Mouse (Mus musculus) heart, adult 8-10 months (tissue): ENCODE results near the gene Palm. TPM values are rescaled to one million over a fixed set of nuclear protein-coding genes. Genes with fewer than 3 reads are reported as not detected.

Experiments used
- DNase-seq: peaks from one replicate; pipeline ENCODE4 v3.0.0; 2022; ENCODE audit warnings: low spot score
- total RNA-seq, 4 experiments: library from RNA; stranded (reverse); gene quantifications; 2 replicates each; pipeline ENCODE4 v1.2.4; 2022

Palm gene
- total RNA-seq, 4 experiments from 2014 or later = 37.8 to 53.8 (median 51.7) TPM

DNA sequence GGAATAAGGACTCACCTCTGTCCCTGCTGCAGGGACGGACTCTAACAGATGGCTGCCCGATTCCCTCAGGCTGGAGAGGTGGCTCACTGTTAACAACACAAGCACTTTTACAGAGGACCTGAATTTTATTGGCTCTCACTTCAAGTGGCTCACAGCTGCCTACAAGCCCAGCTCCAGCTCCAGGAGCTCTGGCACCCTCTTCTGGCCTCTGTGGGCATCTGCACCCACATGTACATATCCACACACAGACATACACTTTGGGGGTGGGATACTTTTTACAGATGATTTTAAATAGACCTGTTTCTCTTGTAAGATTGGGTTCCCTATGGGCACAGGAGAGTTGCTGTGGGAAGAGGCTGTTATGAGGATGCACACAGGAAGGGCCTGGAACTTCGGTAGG, 21.1 kb upstream of the Palm start:
- no peak for DNase-seq

DNA sequence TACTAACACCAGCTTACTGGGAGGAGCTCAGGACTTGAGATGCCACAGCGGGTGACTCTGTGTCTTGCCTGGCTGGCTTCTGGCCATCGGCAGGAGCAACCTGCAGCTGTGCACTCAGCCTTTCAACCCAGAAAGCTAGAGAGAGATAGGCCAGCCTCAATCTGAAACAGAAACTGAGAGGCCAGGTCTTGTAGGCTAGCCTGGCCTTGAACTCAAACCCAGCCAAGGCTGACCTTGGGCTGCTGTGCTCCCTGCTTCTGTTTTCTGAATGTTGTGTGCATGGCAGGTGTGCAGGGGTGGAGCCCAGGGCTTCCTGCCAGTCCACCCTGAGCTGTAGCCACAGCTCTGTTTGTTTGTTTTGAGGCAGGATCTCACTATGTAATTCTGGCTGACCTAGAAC, 20.2 kb upstream of the Palm start:
- no peak for DNase-seq

DNA sequence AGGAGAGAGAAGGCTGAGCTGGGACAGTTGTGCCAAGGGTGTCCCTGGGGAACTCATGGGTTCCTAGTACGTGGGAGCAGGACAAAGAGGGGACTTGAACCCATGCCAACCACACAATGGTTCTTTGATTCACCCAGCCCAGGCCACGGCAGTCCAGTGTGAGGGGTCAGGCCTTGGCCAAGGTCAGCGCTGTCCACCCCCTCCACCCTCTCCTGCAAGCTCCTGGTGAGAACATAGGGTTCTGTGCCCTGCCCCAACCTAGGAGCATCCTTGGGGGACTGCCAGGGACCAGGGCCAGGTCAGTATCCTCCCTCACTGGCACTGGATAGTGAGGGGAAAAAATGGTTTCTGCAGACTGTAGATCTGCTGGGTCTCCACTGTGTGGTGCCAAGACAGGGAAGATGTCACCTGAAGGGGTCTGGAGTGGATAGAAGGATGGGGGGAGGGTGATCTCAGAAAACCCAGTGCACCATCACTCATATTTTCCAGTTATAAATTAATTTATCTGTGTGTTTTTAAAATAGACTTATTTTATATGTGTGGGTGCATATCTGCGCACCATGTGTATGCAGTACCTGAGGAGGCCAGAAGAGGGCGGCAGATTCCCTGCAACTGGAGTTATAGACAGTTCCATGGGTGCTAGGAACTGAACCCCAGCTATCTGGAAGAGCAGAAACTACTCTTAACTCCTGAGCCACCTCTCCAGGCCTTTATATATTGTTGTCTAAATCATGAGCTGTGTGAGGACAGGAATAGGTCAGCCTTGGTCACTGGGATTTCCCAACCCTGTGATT, 18.7 kb upstream of the Palm start:
- no peak for DNase-seq

DNA sequence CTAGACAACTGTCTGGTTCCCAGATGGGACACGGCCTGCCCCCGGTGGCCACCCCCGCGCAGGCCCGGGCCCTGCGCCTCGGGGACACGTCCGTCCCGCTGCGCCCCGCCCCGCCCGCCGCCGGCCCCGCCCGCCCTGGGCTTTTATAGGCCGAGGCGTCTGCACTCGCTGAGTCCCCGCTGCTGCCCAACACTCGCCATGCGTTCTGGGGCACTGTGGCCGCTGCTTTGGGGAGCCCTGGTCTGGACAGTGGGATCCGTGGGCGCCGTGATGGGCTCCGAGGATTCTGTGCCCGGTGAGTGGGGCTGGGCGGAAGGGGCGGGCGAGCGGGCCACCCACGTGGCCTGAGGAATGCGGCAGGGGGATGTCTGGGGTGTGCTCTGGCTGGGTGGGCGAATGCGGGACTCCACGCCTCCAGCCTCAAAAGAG, 16.3 kb upstream of the Palm start, which contains the start of gene Fstl3:
TSS of gene Fstl3 (plus strand) at position 170 of the 429 bp plus-strand sequence.
- DNase-seq = no peak

DNA sequence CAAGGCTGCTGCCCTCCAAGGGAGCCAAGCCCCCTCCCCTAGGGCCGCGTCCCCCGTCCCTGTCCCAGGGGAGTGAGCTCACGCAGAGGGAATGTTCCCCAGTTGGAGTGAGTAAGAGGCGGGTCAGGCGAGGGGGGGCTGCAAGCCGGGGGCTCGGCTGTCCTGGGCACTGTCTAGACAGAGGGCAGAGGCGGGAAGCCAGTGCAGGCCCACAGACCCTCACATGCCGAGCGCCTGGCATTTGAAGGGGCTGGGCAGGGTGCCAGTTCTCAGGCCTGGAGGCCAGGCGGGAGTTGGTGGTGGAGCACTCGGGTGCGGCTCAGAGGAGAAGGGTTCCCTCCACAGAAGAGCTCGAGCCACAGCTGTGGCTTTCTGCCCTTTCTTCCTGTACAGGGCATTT, 15.4 kb upstream of the Palm start:
- peak; percentile 31 for DNase-seq

DNA sequence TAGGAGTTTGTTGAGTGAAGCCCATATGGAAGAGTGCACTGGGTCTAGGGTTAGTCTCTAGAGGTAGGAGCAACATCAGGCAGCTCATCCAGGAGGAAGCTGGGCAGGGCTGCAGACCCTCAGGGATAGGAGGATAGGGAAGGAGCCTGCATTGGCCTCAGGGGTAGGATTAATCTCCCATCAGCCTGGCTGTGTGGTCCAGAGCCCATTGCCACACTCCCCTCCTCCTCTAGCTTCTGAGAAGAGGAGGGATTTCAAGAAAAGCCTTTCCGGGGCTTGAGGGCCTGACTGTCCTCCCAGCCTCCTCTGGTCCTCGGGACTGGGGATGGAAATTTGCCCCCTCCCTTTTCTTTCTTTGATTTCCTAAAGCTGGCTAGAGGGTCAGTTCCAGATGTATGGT, 14.2 kb upstream of the Palm start:
- DNase-seq = no peak

DNA sequence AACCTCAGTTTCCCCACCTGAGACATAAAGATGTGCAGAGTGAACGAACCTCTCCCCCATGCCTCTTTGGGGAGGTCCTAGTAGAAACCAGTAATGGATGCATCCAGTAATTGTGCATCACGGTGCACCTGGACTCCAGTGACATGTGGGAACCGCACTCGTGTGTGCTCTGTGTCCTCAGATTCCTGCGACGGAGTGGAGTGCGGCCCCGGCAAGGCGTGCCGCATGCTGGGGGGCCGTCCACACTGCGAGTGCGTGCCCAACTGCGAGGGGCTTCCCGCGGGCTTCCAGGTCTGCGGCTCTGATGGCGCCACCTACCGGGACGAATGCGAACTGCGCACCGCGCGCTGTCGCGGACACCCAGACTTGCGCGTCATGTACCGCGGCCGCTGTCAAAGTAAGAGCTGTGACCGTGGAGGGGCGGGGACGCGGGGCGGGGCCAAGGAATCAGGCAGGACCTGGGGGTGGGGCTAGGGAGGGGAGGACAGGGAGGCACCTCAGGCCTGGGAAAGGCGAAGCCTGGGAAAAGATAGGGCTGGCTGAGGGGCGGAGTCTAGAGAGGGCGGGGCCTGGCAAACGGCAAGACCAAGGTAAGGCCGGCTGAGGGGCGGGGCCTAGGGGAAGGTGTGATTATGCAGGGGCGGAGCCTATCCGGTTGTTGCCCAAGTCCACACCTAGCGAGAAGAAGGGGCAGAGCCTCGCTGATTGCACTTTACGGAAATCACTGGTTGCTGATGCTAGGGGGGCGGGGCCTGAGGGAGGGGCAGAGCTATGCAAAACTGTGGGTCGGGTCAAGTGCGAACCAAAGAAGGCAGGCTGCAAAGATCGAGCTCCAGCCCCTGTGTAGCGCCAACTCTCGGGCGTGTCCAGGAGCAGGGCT, 13.3 kb upstream of the Palm start:
- peak; percentile 88 for DNase-seq

DNA sequence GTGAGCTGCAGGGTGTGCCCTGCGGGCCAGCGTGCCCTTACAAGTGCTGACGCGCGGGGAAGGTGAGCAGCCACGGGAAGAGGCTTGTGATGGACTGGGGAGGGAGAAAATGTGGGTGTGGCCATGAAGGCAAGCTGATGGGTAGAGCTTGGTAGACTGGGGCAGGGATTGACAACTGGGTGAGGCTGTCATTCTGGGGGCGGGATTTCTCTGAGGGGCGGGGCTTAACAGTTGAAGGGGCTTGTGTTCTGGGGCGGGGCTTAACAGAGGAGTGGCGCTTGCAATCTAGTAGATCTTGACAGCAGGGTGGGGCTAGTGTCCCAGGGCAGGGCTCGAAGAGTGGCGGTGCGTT, 12.7 kb upstream of the Palm start:
- DNase-seq = no peak

DNA sequence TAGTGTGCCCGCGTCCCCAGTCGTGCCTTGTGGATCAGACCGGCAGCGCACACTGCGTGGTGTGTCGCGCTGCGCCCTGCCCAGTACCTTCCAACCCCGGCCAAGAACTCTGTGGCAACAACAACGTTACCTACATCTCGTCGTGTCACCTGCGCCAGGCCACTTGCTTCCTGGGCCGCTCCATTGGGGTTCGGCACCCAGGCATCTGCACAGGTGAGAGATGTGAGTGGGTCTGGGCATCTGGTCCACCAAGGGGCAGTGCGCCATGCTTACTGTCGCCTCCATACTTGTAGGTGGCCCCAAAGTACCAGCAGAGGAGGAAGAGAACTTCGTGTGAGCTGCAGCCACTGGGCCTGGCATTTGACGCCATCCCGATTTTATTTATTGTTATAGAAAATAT, 12.2 kb upstream of the Palm start:
- DNase-seq = no peak

DNA sequence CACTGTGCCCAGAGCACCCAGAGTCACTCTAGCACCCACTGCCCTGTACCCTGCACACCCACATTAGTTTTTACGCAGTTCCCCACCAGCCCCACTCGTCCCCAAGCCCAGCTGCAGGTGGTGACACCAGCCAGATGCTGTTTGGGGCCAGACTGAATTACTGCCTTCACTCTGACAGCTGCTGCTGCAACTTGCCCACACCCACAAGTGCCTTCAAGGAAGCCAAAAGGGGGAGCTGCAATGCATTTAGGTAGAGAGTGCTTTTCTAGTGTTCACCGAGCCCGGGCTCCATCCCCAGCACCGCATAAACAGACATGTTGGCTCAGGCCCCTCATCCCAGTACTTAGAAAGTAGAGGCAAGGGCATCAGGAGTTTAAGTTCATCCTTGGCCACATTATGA, 11.4 kb upstream of the Palm start:
- DNase-seq = no peak

DNA sequence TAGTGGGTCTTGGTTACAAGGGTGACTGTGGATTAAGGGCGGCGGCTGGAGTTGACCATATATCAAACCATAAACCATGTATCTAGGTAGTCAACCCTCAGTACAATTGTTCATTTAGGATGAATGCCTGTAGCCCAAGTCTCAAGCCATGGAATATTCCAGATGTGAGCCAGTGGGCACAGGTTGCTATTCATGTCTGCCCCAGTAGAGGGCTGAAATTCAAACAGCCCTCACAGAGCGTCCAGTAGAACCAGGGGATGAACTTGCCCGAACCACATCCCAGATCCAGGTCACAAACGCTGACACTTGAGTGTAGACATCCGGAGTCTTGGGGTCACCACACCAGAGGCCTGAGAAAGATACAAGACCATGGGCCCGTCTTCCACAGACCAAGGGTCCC, 10.3 kb upstream of the Palm start:
- DNase-seq = no peak

DNA sequence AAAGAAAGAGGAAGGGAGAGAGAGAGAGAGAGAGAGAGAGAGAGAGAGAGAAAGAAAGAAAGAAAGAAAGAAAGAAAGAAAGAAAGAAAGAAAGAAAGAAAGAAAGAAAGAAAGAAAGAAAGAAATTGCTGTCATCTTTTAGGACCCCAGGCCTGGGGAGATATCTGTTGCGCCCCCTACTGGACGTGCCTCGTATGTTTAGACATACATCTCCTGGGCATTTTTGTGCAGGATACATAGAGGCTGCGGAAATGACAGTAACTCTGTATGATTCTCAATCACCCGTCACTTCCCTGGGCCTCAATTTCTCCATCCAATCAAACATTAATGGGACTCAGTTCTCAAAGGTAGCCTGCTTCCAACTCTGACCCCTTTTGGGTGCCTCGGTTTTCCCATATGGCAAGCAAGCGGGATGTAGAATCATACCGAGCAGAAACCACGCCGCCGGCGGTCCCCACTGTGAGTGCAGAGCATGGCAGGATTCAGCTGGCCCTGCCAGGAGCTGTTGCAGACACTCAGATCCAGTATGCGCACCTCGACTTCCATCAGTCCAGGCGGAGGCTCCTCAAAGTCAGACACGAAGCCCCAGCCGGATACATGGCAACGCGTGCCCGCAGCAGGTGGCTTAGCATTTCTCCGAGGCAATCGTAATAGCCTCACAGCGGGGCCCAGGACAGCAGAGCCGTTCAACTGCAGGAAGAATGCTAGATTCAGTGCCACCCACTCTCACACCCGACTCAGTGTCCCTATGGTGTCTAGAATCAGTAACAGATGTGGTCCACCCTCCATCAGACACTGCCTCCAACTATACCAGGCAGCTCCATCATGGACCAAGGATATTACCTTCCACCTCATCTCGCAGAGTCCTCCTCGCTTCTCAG, 9.2 kb upstream of the Palm start:
- no peak for DNase-seq

DNA sequence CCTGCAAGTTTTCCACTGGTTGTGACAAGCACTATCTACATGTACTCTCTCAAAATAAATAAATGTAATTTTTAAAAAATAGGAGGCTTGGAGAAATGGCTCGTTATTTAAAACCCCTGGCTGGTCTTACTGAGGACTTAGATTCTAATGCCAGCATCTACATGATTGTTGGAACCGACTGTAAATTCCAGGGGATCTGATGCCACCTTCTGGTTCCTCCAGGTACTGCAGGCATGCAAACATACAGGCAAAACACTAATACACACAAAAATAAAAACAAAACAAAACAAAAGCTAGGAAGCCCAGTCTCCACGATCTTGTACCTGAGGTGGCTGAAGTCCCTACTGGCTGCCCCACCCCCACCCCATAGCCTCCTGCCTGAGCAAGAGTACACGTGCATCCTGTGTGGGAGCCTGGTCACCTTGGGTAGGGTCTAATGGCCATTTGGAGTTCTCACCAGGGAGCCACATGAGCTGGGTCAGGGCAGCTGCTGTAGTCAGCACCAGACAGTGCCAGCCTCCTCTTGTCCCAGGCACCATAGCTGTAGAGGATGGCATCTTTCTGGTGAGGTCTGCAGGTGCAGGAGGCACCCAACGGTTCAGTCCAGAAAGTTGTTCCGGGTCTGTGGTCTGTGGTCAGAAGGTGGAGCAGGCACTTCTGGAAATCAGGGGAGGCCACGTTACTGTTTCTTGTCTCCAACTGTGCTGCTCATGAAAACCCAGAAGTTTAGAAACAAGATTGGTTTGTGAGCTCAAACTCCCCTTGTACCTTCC, 4.8 kb upstream of the Palm start:
- DNase-seq = peak; percentile 81

DNA sequence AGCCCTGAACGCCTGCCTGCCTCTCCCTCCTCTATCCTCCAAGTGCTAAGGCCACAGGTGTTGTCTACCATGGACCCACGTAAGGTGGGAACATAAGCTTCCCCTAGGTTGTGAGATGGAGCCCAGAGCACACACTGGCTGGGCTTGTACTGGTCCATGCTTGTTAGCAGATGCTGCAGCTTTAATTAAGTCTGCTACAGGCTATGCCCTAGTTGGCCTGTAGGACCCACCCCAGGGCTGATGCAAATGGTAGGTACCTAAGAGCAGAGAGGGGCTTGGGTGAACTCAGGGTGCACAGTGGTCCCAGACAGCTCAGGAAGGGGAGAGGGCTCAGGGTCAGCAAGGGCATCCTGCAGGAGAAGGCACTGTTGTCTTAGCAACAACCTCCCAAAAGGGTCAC, 3.8 kb upstream of the Palm start:
- no peak for DNase-seq

DNA sequence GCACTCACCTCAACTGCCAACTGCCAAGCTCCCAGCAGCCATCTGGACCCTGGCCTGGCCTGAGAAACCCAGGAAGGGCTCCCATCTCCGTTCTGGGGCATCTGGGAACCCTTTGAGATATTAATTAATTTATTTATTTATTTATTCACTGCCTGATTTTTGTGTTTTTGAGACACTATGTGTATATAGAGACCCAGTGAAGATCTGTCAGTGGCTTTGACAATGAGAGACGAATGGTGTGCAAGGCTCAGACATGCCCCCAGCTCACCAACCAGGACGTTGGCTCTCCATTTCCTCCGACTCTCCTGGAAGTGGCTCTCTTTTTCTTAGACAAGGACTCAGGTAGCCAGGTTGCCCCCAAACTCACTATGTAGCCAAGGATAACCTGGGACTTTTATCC, 2.5 kb upstream of the Palm start, which contains the start of gene Prss57:
TSS of gene Prss57 (minus strand) at position 101 of the 400 bp plus-strand sequence.
- DNase-seq = no peak

DNA sequence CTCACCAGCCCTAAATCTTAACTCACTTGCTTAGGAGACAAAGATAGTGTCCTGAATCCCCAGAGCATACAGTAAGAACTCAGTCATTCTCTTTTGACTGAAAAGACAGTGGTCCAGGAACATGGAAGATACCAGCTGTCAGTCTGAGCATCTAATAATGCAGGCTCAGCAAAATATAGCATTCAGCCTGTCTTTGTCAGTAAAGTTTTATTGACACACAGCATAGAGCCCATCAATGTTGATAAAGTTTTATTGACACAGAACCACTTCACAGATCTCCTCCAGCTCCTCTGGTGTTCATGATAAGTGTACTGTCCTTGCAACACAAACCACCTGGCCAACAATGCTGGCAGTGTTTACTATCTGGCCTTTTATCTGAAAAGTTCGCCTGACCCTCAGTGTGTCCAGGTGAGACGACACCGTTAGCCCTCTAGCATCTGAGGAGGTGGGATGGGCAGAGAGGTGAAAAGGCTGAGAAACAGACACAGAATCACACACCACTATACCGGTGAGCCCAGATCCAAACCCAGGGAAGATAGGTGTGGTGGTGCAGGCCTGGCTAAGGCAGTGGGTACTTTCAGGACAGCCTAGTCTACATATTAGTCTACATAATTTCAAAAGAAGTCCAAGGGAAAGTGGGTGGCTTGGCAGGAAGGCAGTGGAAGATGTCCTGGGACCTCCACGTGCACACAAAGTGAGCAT, 882 bp upstream of the Palm start:
- DNase-seq = no peak

DNA sequence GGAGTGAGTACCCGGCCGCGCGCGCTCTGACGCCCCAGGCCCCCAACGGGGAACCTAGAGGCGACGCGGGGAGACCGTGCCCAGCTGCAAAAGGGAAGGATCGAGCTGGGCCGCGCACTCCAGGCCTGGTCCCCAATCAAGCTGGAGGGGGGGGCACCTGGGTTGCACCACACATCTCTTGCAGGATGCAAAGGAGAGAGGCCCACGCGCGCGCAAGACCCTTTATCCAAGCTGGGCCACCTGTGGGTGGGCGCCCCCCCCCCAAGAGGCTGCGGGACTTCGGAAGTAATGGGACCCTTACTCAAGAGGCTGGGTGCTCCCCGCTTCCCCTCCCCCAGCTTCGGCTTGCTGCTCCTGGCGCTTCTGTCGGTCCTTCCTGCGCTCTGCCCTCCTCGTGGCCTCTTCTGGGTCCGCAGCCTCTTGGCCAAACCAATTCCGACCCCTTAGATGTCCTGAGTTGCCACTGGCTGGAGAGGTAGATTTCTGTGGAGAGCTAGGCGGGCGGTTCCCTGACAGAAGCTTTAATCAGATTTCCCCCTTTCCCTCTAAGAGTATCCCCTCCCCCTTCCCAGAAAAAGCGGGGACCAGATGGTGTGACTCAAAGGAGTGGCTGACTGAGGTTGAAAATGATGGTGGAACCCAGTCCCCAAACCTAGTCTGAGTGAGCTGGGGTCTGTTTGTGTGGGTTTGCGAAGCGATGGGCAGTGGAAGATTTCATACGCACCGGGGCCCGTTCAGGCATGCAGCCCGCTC, 542 bp downstream of the Palm start:
- DNase-seq = peak; percentile 48

DNA sequence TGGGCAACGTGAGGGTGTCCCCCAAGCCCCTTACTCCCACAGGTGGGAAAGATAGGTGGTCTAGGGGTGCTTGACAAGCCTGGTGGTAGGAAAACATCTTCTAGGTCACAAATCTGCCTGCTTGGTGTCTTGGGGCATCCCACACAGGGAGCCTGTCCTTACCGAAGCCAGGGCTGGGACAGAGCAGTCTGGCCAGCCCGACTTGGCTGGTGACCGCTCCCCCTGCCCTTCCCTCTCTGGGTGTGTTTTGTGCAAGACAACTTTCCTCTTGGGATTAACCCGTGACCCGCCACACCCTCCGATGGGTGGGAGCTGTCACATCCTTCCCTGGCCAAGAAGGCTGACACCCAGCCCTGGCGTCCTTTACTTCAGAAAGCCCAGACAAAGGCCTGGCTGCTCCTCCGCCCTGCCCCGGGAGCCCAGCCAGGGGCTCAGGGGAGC, 1.1 kb downstream of the Palm start:
- DNase-seq = peak; percentile 94

DNA sequence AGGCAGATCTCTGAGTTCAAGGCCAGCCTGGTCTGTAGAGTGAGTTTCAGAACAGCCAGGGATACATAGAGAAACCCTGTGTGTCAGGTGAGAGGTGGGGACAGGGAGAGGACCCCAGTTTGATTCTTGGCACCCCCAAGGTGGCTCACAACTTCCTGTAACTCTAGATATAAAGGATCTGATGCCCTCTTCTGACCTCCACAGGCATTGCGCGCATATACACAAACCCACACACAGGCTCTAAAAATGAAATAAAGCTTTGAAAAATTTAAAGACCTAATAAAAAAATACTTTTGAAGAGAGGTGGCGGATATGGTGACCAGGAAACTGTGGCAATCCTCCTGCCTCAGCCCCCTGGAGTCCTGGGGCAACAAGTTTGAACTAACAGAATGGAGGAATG, 2.5 kb downstream of the Palm start:
- DNase-seq = no peak

DNA sequence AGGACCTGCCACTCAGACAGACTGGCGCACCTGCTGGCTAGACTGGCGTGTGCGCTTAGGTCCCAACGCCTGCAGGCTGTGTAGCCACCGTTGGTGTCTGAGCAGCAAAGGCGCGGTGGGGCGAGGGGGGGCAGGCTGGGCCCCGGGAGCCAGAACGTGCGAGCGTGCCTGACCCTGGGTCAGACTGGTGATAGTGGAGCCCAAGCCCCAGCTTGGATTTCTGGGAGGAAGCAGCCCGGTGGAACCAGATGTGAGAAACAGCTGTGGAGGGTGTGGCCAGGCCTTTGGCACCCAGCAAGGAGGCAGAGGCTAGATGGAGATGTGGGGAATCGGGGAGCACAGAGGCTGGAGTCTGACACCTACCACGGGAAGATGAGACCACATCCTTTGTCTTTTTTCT, 4.0 kb downstream of the Palm start:
- DNase-seq = peak; percentile 70
